Mouse (Mus musculus) liver, embryonic 15.5 days (tissue): ENCODE measurements around the gene Dnajc12. TPM values are rescaled to one million over a fixed set of nuclear protein-coding genes. Genes with fewer than 3 reads are reported as not detected.
A peak's percentile ranks its signal among the peaks of the same experiment; 100 is the strongest.

Experiments used
- ATAC-seq: fragments of 200-750 bp; cut with Nextera tagmentation; 2 replicates; pipeline ENCODE4 v1.8.0; 2017; ENCODE audit warnings: moderate number of reproducible peaks, mild to moderate bottlenecking, moderate library complexity; ENCODE audit not compliant: insufficient read depth
- H3K27ac ChIP-seq: fragments of 300-500 bp; sonication (generic); replicated peaks from 2 replicates; pipeline ENCODE4 v1.5.1; 2015; ENCODE audit warnings: mild to moderate bottlenecking, inconsistent platforms
- H3K27me3 ChIP-seq: fragments of 300-500 bp; sonication (generic); 2 replicates; pipeline ENCODE4 v1.6.1; 2015; ENCODE audit warnings: mild to moderate bottlenecking, inconsistent platforms
- H3K36me3 ChIP-seq: fragments of 300-500 bp; sonication (generic); replicated peaks from 2 replicates; pipeline ENCODE4 v1.6.1; 2015; ENCODE audit warnings: moderate library complexity, mild to moderate bottlenecking, inconsistent platforms
- H3K4me1 ChIP-seq: fragments of 300-500 bp; sonication (generic); replicated peaks from 2 replicates; pipeline ENCODE4 v1.6.1; 2015; ENCODE audit warnings: inconsistent platforms
- H3K4me2 ChIP-seq: fragments of 300-500 bp; sonication (generic); 2 replicates; pipeline ENCODE4 v1.6.1; 2015; ENCODE audit warnings: moderate library complexity, mild to moderate bottlenecking, inconsistent platforms
- H3K4me3 ChIP-seq: fragments of 300-500 bp; sonication (generic); replicated peaks from 2 replicates; pipeline ENCODE4 v1.5.1; 2015; ENCODE audit warnings: mild to moderate bottlenecking, inconsistent platforms
- H3K9ac ChIP-seq: fragments of 300-500 bp; sonication (generic); 2 replicates; pipeline ENCODE4 v1.6.1; 2015; ENCODE audit warnings: moderate library complexity, mild to moderate bottlenecking, inconsistent platforms
- H3K9me3 ChIP-seq: fragments of 300-500 bp; sonication (generic); replicated peaks from 2 replicates; pipeline ENCODE4 v1.6.1; 2016; ENCODE audit warnings: inconsistent platforms
- WGBS: fragments of 180-500 bp; shearing (Covaris S2); methylation state at CpG from one replicate; pipeline ENCODE4 v1.1.7; 2015; ENCODE audit warnings: mixed read lengths; ENCODE audit not compliant: insufficient replicate concordance; 5-methylcytosine and 5-hydroxymethylcytosine counted together
- polyA plus RNA-seq: library from polyadenylated mRNA; unstranded; fragments of >200 nt; fragmentation: Nextera tagmentation; extraction: Ambion mirVana; gene quantifications from 2 replicates; pipeline ENCODE4 v1.2.1, GENCODE M21; 2015

Dnajc12 gene
- polyA plus RNA-seq, 1 experiment from 2014 or later: 16.7 TPM

DNA sequence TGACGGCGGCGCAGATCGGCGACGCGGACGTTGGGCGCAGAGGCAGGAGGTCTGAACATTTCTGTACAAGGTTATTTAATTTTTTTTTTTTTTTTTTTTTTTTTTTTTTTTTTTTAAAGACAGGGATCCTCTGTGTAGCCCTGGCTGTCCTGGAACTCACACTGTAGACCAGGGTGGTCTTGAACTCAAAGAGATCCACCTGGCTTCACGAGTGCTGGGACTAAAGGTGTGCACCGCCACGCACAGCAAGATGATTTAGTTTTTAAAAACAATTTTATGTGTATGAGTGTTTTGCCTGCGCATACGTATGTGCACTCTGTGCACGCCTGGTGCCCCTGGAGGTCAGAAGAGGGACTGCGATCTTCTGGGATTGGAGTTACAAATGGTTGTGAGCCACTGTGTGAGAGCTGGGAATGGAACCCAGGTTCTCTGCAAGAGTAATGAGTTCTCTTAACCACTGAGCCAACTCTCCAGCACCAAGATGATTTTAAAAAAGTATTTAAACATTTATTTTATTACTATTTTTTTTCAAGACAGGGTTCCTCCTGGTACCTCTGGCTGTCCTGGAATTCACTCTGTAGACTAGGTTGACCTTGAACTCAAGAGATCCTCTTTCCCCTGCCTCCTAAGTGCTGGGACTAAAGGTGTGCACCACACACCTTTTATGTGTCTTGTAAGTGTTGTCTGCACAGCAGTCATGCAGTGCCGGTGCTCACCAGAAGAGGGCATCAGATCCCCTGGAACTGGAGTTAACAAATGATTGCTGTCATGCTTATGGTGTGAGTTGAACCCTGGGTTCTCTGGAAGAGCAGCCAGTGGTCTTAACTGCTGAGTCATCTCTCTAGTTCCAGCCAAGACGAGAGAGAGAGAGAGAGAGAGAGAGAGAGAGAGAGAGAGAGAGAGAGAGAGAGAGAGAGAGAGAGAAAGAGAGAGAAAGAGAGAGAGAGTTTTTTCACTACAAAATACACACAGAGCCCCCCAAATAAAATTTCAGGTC, 39.8 kb downstream of the Dnajc12 start, which contains the start of gene Gm7075:
Gene Gm7075, minus strand, starts transcription at position 51 of the 997 bp plus-strand sequence.
- Histone ChIP-seq H3K27ac (no peak within 1 kb of the TSS), H3K4me1 (peaks cover 24% of the 10 kb centered on the region)

GRCm38 (mm10) chr10:63422736-63422992, 40.4 kb downstream of the Dnajc12 start:
- ATAC-seq: no peak
- H3K4me3 ChIP-seq: no peak overlapping the region
- no peak overlapping the region for H3K9ac ChIP-seq
- 0 out of 2 replicates have a peak overlapping the region, but pooled peaks have one; percentile 68 for H3K27ac ChIP-seq
- H3K36me3 ChIP-seq: no peaks in the 10 kb centered on the region
- H3K9me3 ChIP-seq: no peaks in the 10 kb centered on the region
- no peaks in the 10 kb centered on the region for H3K27me3 ChIP-seq
- WGBS: 72% methylated on average over 5 of the region's 5 CpGs
- H3K4me1 ChIP-seq: peaks cover 20% of the 10 kb centered on the region
- no peak overlapping the region for H3K4me2 ChIP-seq

More for the DNA sequence above, 39.8 kb downstream of the Dnajc12 start, which contains the start of gene Gm7075:
- WGBS: 77% methylated on average over 18 of the region's 18 CpGs
- Histone ChIP-seq H3K4me3 (no peak within 1 kb of the TSS), H3K27me3 (no peaks in the 10 kb centered on the region), H3K4me2 (no peak within 1 kb of the TSS), H3K36me3 (no peaks in the 10 kb centered on the region), H3K9me3 (no peaks in the 10 kb centered on the region), H3K9ac (no peak within 1 kb of the TSS)
- ATAC-seq: no peak

- H3K27ac ChIP-seq: peak overlapping the region; percentile 68
- no peaks in the 10 kb centered on the region for H3K36me3 ChIP-seq
- 41% methylated on average over 9 of the region's 9 CpGs for WGBS
- H3K9ac ChIP-seq: no peak overlapping the region
- no peak overlapping the region for H3K4me3 ChIP-seq
- peaks cover 28% of the 10 kb centered on the region for H3K4me1 ChIP-seq
- ATAC-seq: peak; percentile 90
- H3K4me2 ChIP-seq: peak overlapping the region; percentile 39
- H3K9me3 ChIP-seq: no peaks in the 10 kb centered on the region
- H3K27me3 ChIP-seq: no peaks in the 10 kb centered on the region
Observed at GRCm38 (mm10) chr10:63423591-63424474, 41.6 kb downstream of the Dnajc12 start.

- Histone ChIP-seq H3K27ac (peak overlapping the region; percentile 68; the same call in 1 of the 2 replicates), H3K4me2 (no peak overlapping the region), H3K4me1 (peaks cover 32% of the 10 kb centered on the region), H3K4me3 (no peak overlapping the region), H3K9ac (no peak overlapping the region), H3K27me3 (no peaks in the 10 kb centered on the region), H3K36me3 (no peaks in the 10 kb centered on the region), H3K9me3 (no peaks in the 10 kb centered on the region)
- no peak for ATAC-seq
Observed at GRCm38 (mm10) chr10:63424475-63424814, 42.2 kb downstream of the Dnajc12 start.

GRCm38 (mm10) chr10:63427146-63427545, 44.9 kb downstream of the Dnajc12 start:
- H3K27ac ChIP-seq: no peak overlapping the region; the same call in 1 of the 2 replicates
- H3K4me2 ChIP-seq: no peak overlapping the region
- no peaks in the 10 kb centered on the region for H3K9me3 ChIP-seq
- no peaks in the 10 kb centered on the region for H3K27me3 ChIP-seq
- no peaks in the 10 kb centered on the region for H3K36me3 ChIP-seq
- H3K9ac ChIP-seq: no peak overlapping the region
- WGBS: 74% methylated on average over 8 of the region's 8 CpGs
- no peak for ATAC-seq
- no peak overlapping the region for H3K4me3 ChIP-seq
- peaks cover 37% of the 10 kb centered on the region for H3K4me1 ChIP-seq

GRCm38 (mm10) chr10:63428243-63429022, 46.2 kb downstream of the Dnajc12 start:
- Histone ChIP-seq H3K9ac (peak overlapping the region; percentile 58), H3K9me3 (no peaks in the 10 kb centered on the region), H3K4me1 (peaks cover 31% of the 10 kb centered on the region), H3K27me3 (no peaks in the 10 kb centered on the region), H3K4me3 (peak overlapping the region; percentile 86), H3K27ac (peak overlapping the region; percentile 9; the same call in 1 of the 2 replicates), H3K36me3 (no peaks in the 10 kb centered on the region), H3K4me2 (peak overlapping the region; percentile 85)
- no peak for ATAC-seq
- WGBS: 14% methylated on average over 19 of the region's 19 CpGs

DNA sequence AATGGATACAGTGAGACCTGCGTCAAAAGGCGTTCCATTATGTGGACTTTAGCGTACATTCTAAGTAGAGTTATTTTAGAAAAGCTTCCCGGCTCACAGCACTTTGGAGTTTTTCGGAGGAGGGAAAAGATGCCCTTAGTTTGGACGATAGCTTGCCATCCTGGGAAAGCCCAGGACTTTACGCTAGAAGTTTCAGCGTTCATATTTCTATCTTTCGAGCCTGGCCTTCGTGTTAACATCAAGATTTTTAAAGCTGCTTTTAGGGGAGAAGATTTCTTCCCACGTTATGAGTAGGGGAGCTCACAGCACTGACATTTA, 46.7 kb downstream of the Dnajc12 start:
- Histone ChIP-seq H3K4me2 (peak overlapping the region; percentile 85), H3K4me3 (peak overlapping the region; percentile 86), H3K36me3 (no peaks in the 10 kb centered on the region), H3K9me3 (no peaks in the 10 kb centered on the region), H3K9ac (peak overlapping the region; percentile 58), H3K4me1 (peaks cover 26% of the 10 kb centered on the region), H3K27me3 (no peaks in the 10 kb centered on the region), H3K27ac (peak overlapping the region; percentile 9; the same call in 1 of the 2 replicates)
- 3% methylated on average over 11 of the region's 11 CpGs for WGBS
- no peak for ATAC-seq

DNA sequence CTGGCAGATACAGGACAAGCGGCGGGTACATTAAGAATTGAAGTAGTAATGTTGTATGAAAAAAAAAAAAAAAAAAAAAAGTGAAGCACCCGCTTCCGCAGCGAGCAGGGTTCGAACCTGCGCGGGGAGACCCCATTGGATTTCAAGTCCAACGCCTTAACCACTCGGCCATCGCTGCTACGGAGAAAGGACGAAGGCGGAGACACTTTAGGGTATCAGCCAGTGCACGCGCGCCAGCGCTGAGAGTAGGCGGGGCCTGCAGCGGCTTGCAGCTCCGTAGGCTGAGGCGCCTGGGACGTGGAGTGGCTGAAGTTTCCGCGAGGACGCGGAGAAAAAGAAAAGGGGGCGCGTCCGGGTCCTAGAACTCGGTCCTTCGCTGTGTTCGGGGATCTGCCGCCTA, 47.1 kb downstream of the Dnajc12 start:
- Histone ChIP-seq H3K9me3 (no peaks in the 10 kb centered on the region), H3K36me3 (no peaks in the 10 kb centered on the region), H3K4me1 (peaks cover 25% of the 10 kb centered on the region), H3K4me3 (peak overlapping the region; percentile 86), H3K4me2 (peak overlapping the region; percentile 85), H3K27ac (peak overlapping the region; percentile 83), H3K9ac (peak overlapping the region; percentile 86), H3K27me3 (no peaks in the 10 kb centered on the region)
- under 1% methylated on average over 33 of the region's 34 CpGs for WGBS
- ATAC-seq: peak; percentile 85

DNA sequence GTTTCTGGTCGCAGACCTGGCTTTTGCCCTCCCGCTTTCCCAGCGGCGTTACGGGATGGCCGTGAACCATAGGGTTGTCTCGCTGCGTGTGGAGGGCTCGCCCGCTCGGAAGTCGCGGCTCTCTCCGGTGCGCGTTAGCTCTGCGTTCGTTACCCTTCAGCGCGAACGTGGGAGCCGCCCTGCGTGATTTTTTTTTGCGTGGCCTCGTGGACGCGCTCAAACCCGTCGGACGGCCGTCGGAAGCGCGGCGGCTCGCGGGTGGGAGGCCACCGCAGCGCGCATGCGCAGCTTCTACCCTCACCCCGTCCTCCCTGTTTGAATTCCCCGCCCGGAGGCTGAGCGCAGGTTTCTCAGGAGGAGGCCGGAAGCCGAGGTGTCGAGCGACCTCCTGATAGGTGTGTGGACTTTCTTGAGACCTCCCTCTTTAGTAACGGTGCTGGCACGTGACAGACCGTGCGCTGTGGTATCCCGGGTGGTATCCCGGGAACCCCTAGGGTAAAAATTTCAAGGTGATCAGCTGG, 47.6 kb downstream of the Dnajc12 start, which contains the start of gene Ctnna3:
Gene Ctnna3, plus strand, starts transcription at position 314 of the 521 bp plus-strand sequence.
- Histone ChIP-seq H3K27ac (peak within 1 kb of the TSS; percentile 83), H3K27me3 (no peaks in the 10 kb centered on the region), H3K4me2 (peak within 1 kb of the TSS; percentile 85), H3K4me1 (peaks cover 25% of the 10 kb centered on the region), H3K36me3 (no peaks in the 10 kb centered on the region), H3K4me3 (peak within 1 kb of the TSS; percentile 86), H3K9ac (peak within 1 kb of the TSS; percentile 86), H3K9me3 (no peaks in the 10 kb centered on the region)
- ATAC-seq: peak; percentile 94
- WGBS: under 1% methylated on average over 55 of the region's 55 CpGs

- H3K4me3 ChIP-seq: no peak overlapping the region
- H3K4me2 ChIP-seq: no peak overlapping the region
- H3K36me3 ChIP-seq: no peaks in the 10 kb centered on the region
- H3K9me3 ChIP-seq: no peaks in the 10 kb centered on the region
- WGBS: 79% methylated on average over 7 of the region's 7 CpGs
- H3K9ac ChIP-seq: no peak overlapping the region
- no peak for ATAC-seq
- H3K27ac ChIP-seq: no peak overlapping the region
- peaks cover 25% of the 10 kb centered on the region for H3K4me1 ChIP-seq
- no peaks in the 10 kb centered on the region for H3K27me3 ChIP-seq
Observed at GRCm38 (mm10) chr10:63431221-63431736, 49.0 kb downstream of the Dnajc12 start.
